Mouse (Mus musculus): ENCODE measurements around the gene Rhag. TPM values are rescaled to one million over a fixed set of nuclear protein-coding genes. Genes with fewer than 3 reads are reported as not detected.

Rhag gene
- polyA plus RNA-seq, 1 experiment from 2014 or later: 0.82 TPM

DNA sequence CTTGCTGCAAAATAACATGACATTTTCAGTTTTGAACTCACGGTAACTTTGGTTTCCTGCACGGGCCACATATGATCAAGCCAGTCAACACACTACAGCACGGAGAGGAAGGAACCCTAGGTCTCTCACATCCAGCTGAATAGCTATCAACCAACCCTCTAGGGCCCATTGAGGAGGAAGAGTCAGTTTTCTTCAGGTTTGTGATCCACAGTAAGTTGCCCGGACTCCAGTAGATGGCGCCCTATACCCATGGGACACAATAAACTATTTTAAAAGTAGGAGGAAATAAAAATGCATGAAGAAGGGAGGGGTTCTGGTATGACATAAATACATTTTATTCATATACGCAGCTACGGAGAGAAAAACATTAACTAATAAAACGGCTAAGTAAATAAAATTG is 13.6 kb downstream of the Rhag start:
- no peak overlapping the region for H3K9ac ChIP-seq
- H3K27ac ChIP-seq (ENCODE audit: low read depth): no peak overlapping the region
- H3K9me3 ChIP-seq (ENCODE audit: low read depth, low read length): no peaks in the 10 kb centered on the region
- H3K36me3 ChIP-seq (ENCODE audit: insufficient read depth): no peaks in the 10 kb centered on the region
- no peak overlapping the region for H3K4me3 ChIP-seq (ENCODE audit: low read depth, low read length)
- no peak overlapping the region for H3K4me2 ChIP-seq
- ATAC-seq (ENCODE audit: insufficient read depth) (no peak), DNase-seq (peak; percentile 60)
- H3K27me3 ChIP-seq (ENCODE audit: insufficient read depth, low read length): no peaks in the 10 kb centered on the region
- TF ChIP-seq CTCF (IDR thresholded peaks at IDR 0.05; ENCODE audit: low read depth): peak; percentile 57
- no peaks in the 10 kb centered on the region for H3K4me1 ChIP-seq (ENCODE audit: insufficient read depth)
- WGBS: 49% methylated on average over 8 of the region's 8 CpGs

DNA sequence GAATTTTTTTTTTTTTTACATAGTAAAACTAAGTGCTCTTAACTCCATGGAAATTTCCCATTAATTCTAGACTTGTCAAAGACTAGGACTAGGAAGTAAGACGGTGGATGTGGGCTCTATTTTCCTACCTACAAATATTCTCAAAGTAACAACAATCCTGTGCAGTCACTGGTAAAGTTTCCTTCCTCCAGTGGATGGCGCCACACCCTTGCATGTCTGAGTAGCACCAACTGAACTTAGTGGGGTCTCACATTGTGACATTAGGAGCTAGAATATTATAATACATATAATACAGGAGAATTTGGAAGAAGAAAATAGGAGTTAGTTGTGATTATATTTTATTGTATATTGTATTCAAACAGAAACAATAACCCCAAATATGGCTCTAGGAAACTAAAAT is 20.9 kb downstream of the Rhag start:
- ATAC-seq (ENCODE audit: insufficient read depth): no peak

DNA sequence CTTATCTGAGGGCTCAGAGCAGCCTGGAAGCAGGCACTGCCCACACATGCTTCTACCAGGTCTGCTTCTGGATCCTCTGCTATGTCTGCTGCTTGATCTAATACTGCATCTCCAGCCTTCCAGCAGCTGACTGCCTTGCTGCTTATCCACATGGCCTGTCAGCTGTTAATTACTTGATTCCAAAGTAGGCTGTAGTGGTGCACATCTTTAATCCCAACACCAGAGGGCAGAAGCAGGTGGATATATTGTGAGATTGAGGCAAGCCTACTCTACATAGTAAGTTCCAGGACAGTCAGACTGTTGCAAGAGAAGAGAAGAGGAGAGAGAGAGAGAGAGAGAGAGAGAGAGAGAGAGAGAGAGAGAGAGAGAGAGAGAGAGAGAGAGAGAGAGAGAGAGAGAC is 26.4 kb downstream of the Rhag start:
- H3K4me3 ChIP-seq (ENCODE audit: low read depth, low read length): no peak overlapping the region
- no peak overlapping the region for H3K9ac ChIP-seq
- no peaks in the 10 kb centered on the region for H3K4me1 ChIP-seq (ENCODE audit: insufficient read depth)
- no peaks in the 10 kb centered on the region for H3K27me3 ChIP-seq (ENCODE audit: insufficient read depth, low read length)
- TF ChIP-seq CTCF (IDR thresholded peaks at IDR 0.05; ENCODE audit: low read depth): peak; percentile 57
- H3K36me3 ChIP-seq (ENCODE audit: insufficient read depth): no peaks in the 10 kb centered on the region
- DNase-seq (peak; percentile 52), ATAC-seq (ENCODE audit: insufficient read depth) (no peak)
- H3K4me2 ChIP-seq: no peak overlapping the region
- no peaks in the 10 kb centered on the region for H3K9me3 ChIP-seq (ENCODE audit: low read depth, low read length)
- H3K27ac ChIP-seq (ENCODE audit: low read depth): no peak overlapping the region

More for the DNA sequence above, 20.9 kb downstream of the Rhag start:
- Histone ChIP-seq H3K27me3 (ENCODE audit: insufficient read depth, low read length) (no peaks in the 10 kb centered on the region), H3K27ac (ENCODE audit: low read depth) (no peak overlapping the region), H3K4me1 (ENCODE audit: insufficient read depth) (no peaks in the 10 kb centered on the region), H3K4me3 (ENCODE audit: low read depth, low read length) (no peak overlapping the region), H3K4me2 (no peak overlapping the region), H3K9me3 (ENCODE audit: low read depth, low read length) (no peaks in the 10 kb centered on the region), H3K36me3 (ENCODE audit: insufficient read depth) (no peaks in the 10 kb centered on the region), H3K9ac (no peak overlapping the region)
- TF ChIP-seq CTCF (IDR thresholded peaks at IDR 0.05; ENCODE audit: low read depth): 0 out of 2 replicates have a peak, but pooled peaks have one; percentile 22
- WGBS: 43% methylated on average over 2 of the region's 2 CpGs
- DNase-seq: peak; percentile 3

DNA sequence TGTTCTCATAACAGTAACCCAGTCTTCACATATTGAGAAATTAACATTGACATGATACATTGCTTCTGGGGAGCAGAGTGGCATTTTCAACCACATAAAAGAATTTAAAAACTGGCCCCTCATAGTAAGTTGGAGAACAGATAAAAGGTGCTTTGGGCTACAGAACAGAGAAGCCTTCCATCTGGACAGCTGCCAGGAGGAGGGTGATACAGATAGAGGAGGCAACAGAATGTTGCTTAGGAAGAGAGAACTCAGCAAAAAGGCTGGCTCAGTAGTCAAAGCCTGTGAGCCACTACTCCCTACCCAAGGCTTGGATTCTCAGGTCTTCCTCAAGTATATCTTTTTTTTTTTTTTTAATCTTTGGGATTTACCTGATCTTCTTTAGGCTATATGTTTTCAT is 44.1 kb downstream of the Rhag start:
- no peak for DNase-seq
- TF ChIP-seq CTCF (IDR thresholded peaks at IDR 0.05; ENCODE audit: low read depth): no peak
- no peak overlapping the region for H3K4me3 ChIP-seq (ENCODE audit: low read depth, low read length)
- H3K4me2 ChIP-seq: no peak overlapping the region
- no peak overlapping the region for H3K27ac ChIP-seq (ENCODE audit: low read depth)
- H3K27me3 ChIP-seq (ENCODE audit: insufficient read depth, low read length): no peaks in the 10 kb centered on the region
- no peak overlapping the region for H3K9ac ChIP-seq
- no peaks in the 10 kb centered on the region for H3K9me3 ChIP-seq (ENCODE audit: low read depth, low read length)
- no peaks in the 10 kb centered on the region for H3K4me1 ChIP-seq (ENCODE audit: insufficient read depth)
- no peak for ATAC-seq (ENCODE audit: insufficient read depth)
- no peaks in the 10 kb centered on the region for H3K36me3 ChIP-seq (ENCODE audit: insufficient read depth)

DNA sequence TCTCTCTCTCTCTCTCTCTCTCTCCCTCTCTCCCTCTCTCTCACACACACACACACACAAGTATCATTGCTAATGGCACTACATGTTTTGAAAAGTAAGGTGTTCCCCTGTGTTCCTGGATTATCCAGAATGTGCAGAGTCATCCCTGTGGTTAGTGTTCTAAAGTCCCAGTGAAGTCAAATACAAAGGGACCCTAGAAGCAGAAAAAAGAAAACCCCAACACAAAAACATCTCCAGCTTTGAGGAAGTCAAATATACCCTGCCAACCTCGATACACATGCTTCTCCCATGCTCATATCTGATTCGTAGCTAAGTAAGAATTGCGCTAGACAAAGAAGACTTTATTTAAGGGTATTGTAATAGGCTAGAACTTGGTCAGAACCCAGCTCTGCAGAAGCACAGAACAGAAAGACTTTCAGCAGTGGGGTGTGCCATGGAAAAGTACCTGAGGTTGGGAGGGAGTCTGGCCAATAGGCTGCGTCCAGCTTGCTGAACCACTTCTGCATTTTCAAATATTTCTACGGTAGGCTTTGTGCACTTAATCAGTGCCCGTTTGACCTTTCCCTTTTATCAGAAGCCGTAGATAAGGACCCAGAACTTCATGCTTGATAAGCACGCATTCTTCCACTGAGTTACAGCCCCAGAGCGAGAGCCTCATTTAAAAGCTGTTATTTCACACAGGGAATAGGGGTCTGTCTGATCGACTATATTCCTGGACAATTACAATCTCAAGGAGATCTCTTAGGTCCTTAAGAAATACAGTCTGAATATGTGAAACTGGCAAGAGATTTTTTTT is 58.2 kb downstream of the Rhag start:
- Histone ChIP-seq H3K9me3 (ENCODE audit: low read depth, low read length) (no peaks in the 10 kb centered on the region), H3K27me3 (ENCODE audit: insufficient read depth, low read length) (no peaks in the 10 kb centered on the region), H3K27ac (ENCODE audit: low read depth) (peak overlapping the region; percentile 63), H3K9ac (no peak overlapping the region), H3K4me3 (ENCODE audit: low read depth, low read length) (no peak overlapping the region), H3K36me3 (ENCODE audit: insufficient read depth) (no peaks in the 10 kb centered on the region), H3K4me2 (peak overlapping the region; percentile 20; the same call in 1 of the 2 replicates), H3K4me1 (ENCODE audit: insufficient read depth) (no peaks in the 10 kb centered on the region)
- WGBS: 32% methylated on average over 10 of the region's 10 CpGs
- DNase-seq (peak; percentile 46), ATAC-seq (ENCODE audit: insufficient read depth) (peak; percentile 85)
- no peak for TF ChIP-seq CTCF (IDR thresholded peaks at IDR 0.05; ENCODE audit: low read depth)

DNA sequence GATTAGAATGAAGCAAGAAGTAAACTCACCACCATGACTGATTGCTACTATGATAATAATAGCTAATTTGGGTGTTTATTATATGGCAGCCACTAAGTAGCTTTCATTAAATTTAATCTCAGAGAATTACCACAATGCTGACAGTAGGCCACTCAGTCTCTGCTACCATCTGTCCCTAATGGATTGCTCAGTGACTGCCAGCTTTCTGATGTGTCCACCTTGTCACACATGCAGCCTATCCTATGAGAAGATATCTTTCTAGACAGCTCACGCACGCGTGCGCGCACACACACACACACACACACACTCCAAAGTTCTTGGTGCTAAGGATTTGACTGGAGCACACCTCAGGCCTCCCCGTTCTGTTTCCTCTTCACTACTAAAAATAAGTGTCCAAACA is 61.7 kb downstream of the Rhag start:
- H3K27ac ChIP-seq (ENCODE audit: low read depth): no peak overlapping the region
- TF ChIP-seq CTCF (IDR thresholded peaks at IDR 0.05; ENCODE audit: low read depth): no peak
- no peaks in the 10 kb centered on the region for H3K9me3 ChIP-seq (ENCODE audit: low read depth, low read length)
- WGBS: 88% methylated on average over 6 of the region's 6 CpGs
- no peak for ATAC-seq (ENCODE audit: insufficient read depth)
- H3K36me3 ChIP-seq (ENCODE audit: insufficient read depth): no peaks in the 10 kb centered on the region
- no peak overlapping the region for H3K4me3 ChIP-seq (ENCODE audit: low read depth, low read length)
- 0 out of 2 replicates have a peak, but pooled peaks cover 4% of the 10 kb centered on the region for H3K4me1 ChIP-seq (ENCODE audit: insufficient read depth)
- H3K9ac ChIP-seq: no peak overlapping the region
- H3K27me3 ChIP-seq (ENCODE audit: insufficient read depth, low read length): no peaks in the 10 kb centered on the region
- DNase-seq: no peak
- no peak overlapping the region for H3K4me2 ChIP-seq

DNA sequence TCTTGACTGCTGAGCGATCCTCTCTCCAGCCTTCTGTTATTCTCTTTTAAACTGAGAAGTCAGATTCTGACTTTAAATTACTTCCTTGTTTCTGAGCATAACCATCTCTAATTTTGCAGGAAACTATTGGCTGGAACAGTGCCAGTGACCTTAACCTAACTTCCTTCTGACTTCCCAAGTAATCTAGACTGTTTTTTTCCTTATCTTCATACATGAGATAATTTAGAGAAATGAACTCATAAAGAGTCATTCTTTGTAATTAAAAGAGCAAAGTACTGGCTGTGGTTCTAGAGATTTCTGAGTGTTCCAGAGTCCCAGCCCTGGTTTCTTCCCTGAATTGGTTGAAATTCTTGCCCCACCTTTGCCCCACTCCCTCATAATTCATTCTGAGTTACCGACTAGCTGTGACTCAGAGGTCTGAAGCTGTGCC is 62.7 kb downstream of the Rhag start:
- H3K27me3 ChIP-seq (ENCODE audit: insufficient read depth, low read length): no peaks in the 10 kb centered on the region
- no peaks in the 10 kb centered on the region for H3K36me3 ChIP-seq (ENCODE audit: insufficient read depth)
- H3K4me1 ChIP-seq (ENCODE audit: insufficient read depth): 0 out of 2 replicates have a peak, but pooled peaks cover 4% of the 10 kb centered on the region
- ATAC-seq (ENCODE audit: insufficient read depth) (no peak), DNase-seq (peak; percentile 35)
- H3K9me3 ChIP-seq (ENCODE audit: low read depth, low read length): no peaks in the 10 kb centered on the region
- H3K27ac ChIP-seq (ENCODE audit: low read depth): no peak overlapping the region
- no peak overlapping the region for H3K4me3 ChIP-seq (ENCODE audit: low read depth, low read length)
- WGBS: 26% methylated on average over 2 of the region's 2 CpGs
- no peak for TF ChIP-seq CTCF (IDR thresholded peaks at IDR 0.05; ENCODE audit: low read depth)
- no peak overlapping the region for H3K9ac ChIP-seq
- H3K4me2 ChIP-seq: no peak overlapping the region
